Mouse (Mus musculus) ZHBTc4 (cell line): ENCODE data around the gene Eppin.
"Not testable (repeated sequence)": the region's sequence is repeated elsewhere in the genome, so short reads cannot be mapped to it uniquely, and the experiment has no call there.

Experiments used
- DNase-seq: peaks from one replicate; pipeline ENCODE4 v3.0.0-alpha.2; 2011; ENCODE audit warnings: low read depth, low spot score

Eppin gene

DNA sequence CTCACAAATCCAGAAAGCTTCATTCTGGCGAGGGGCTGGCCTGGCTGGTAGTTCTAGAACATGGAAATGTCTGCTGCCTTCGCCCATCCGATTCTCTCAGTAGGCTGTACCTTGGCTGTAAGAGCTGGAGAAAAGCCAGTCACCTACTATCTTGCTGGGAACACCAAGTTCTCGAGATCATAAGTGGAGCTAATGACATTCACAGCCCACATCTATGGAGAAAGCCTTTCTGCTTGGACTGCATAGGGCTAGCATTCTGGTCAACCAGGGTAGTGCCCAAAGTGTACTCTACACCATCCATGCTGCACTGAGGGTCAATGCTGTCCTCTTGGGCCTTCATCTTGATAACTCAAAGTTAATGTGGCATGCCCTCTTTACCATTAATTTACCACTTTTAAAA is at the start of gene Eppin:
TSS of gene Eppin (minus strand) at position 101 of the 400 bp plus-strand sequence.
- no peak for DNase-seq

GRCm38 (mm10) chr2:164641881-164642673 is 48.7 kb upstream of the Eppin start:
- peak; percentile 59 for DNase-seq

- peak; percentile 80 for DNase-seq
Observed at GRCm38 (mm10) chr2:164641129-164641528, 47.7 kb upstream of the Eppin start.

DNA sequence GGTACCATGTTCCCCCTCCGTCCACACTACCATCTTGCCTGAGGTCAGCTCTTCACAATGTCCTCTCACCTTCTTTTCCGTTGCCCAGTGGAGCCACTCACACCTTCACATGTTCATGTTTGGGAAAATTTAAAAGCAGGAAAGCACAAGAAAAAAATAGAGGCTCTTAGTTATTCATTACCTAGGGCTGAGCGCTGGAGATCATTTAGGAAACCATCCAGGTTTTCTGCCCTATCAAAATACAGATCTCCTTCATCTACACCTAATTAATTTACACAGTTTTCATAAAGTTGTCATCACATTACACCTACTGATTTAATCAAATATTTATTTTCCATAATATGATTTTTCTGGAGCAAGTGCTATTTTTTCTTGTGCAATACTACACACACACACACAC is 45.3 kb upstream of the Eppin start, which contains the start of gene Wfdc16:
TSS of gene Wfdc16 (minus strand) at position 101 of the 400 bp plus-strand sequence.
- no peak for DNase-seq

GRCm38 (mm10) chr2:164635266-164635665 is 41.9 kb upstream of the Eppin start:
- peak; percentile 70 for DNase-seq

GRCm38 (mm10) chr2:164621775-164622174 is 28.4 kb upstream of the Eppin start:
- no peak for DNase-seq

GRCm38 (mm10) chr2:164619050-164619449 is 25.7 kb upstream of the Eppin start:
- DNase-seq = no peak

DNA sequence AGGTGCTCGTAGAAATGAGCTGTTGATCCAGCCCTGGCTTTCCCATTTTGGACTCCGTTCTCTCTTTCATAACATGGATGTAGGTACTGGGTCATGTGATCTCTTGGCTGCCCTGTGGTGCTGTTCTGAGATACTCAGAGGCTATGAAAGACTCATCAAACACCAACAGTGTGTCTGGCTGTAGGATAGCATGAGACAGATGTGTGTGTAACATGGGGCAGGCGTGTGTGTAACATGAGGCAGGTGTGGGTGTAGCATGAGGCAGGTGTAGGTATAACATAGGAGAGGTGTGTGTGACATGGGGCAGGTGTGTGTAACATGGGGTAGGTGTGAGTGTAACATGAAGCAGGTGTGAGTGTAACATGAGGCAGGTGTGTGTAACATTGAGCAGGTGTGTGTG is 22.0 kb upstream of the Eppin start:
- no peak for DNase-seq

- DNase-seq = not testable (repeated sequence)
Observed at GRCm38 (mm10) chr2:164613471-164613870, 20.1 kb upstream of the Eppin start, which contains the start of the genes Wfdc6b and Wfdc8. Wfdc6b (plus strand) TSS chr2:164613522. Wfdc8 (minus strand) TSS chr2:164613626.

DNA sequence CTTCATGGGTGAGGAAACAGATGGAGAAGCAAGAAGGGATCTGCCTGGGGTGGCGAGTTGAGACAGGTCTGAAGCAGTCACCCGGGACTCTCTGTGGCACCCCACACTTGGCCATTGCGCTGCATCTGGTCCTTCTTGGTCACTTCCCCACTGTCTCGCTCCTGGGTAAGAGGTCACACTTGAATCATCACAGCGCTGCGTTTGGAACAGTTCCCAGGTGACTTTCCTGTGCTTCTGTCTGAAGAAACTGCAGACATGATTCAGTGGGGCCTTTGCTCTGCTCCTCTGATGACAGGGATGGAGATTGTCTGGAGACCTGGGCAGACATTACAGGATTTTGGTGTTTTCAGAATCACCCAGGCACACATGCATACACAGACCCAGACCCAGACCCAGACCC is 15.4 kb upstream of the Eppin start:
- no peak for DNase-seq

GRCm38 (mm10) chr2:164604411-164604810 is 11.0 kb upstream of the Eppin start:
- DNase-seq = no peak

GRCm38 (mm10) chr2:164603482-164603881 is 10.1 kb upstream of the Eppin start:
- DNase-seq = peak; percentile 75

DNA sequence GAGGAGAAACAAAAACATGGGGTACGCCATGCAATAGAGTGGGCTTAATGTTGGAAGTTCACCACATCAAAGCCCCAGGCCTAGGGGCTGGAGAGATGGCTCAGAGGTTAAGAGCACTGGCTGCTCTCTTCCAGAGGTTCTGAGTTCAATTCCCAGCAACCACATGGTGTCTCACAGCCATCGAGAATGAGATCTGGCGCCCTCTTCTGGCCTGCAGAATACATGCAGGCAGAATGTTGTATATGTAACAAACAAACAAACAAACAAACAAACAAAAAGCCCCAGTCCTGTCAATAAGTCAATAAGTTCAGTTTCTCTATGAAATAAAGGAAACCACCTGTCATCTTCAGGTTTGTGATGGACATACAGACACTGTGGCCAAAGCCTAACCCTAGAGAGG is 6.8 kb upstream of the Eppin start:
- no peak for DNase-seq

- peak; percentile 71 for DNase-seq
Observed at GRCm38 (mm10) chr2:164592014-164592413, 1.4 kb downstream of the Eppin start.

DNA sequence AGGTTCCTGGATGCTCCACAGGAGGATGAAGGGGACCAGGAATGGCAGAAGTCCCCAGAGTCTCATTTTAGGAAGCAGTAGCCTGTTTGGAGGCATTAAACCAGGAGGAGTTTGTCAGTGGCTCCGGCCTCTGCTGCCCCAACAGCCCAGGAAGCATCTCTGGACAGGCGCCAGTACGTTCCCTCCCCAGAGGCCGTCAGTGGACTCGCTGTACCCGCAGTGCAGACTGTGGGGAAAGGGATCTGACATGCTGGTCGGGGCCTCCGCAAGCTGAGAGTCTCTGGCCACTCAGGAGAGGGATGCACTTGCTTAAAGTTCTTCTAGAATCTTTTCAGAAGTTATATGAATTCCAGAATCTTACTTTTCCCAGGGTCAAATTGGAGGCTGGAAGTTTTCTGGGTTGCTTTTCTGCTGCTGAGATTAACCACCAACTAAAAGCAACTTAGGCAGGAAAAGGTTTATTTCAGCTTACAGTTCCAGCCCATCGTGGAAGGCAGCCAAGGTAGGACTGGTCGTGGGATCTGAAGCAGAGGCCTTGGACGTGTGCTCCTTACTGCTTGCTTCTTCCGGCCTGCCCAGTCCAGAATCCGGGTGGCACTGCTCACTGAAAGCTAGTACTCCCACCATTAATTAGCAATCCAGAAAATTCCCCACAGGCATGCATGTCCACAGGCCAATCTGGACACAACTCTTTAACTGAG is 8.2 kb downstream of the Eppin start, which contains the start of gene Wfdc6a:
TSS of gene Wfdc6a (minus strand) at position 423 of the 701 bp plus-strand sequence.
- DNase-seq = not testable (repeated sequence)

GRCm38 (mm10) chr2:164573359-164573758 is 20.0 kb downstream of the Eppin start, which contains the start of gene Spint3:
Spint3 (minus strand) TSS chr2:164573459.
- DNase-seq = not testable (repeated sequence)

- DNase-seq = no peak
Observed at GRCm38 (mm10) chr2:164567460-164567859, 25.9 kb downstream of the Eppin start.

- peak; percentile 37 for DNase-seq
Observed at GRCm38 (mm10) chr2:164566997-164567396, 26.4 kb downstream of the Eppin start.

- DNase-seq = no peak
Observed at GRCm38 (mm10) chr2:164564346-164564745, 29.0 kb downstream of the Eppin start.

DNA sequence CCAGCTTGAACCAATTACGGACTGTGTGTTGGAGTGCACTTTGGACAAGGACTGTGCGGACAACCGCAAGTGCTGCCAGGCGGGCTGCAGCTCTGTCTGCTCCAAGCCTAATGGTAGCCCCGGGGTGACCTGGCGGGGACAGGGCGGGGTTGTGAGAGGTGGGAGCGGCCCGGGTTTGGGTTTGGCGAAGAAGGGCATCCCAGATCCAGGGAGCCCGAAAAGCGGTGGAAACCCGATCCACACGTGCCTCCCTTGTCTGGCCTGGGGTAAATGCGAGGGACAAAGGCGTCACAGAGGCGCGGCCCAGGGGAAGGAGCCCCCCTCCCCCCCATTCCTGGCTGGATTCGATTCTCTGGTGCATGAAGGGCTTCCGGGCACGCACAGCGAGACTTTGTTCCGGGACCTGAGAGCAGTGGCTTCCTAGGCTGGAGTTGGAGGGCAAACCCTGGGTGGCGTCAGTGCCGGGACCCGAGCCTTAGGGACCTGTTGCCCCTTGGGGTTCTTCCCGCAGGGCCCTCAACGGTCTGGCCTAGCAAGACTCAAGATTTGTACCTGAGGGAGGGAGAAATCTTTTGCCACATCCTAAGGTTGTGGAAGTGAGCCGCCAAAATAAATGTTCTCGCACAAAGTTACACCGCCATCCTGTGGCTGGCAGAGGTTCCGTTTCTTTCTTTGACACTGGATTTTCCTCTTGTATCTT is 29.9 kb downstream of the Eppin start:
- DNase-seq = peak; percentile 72

DNA sequence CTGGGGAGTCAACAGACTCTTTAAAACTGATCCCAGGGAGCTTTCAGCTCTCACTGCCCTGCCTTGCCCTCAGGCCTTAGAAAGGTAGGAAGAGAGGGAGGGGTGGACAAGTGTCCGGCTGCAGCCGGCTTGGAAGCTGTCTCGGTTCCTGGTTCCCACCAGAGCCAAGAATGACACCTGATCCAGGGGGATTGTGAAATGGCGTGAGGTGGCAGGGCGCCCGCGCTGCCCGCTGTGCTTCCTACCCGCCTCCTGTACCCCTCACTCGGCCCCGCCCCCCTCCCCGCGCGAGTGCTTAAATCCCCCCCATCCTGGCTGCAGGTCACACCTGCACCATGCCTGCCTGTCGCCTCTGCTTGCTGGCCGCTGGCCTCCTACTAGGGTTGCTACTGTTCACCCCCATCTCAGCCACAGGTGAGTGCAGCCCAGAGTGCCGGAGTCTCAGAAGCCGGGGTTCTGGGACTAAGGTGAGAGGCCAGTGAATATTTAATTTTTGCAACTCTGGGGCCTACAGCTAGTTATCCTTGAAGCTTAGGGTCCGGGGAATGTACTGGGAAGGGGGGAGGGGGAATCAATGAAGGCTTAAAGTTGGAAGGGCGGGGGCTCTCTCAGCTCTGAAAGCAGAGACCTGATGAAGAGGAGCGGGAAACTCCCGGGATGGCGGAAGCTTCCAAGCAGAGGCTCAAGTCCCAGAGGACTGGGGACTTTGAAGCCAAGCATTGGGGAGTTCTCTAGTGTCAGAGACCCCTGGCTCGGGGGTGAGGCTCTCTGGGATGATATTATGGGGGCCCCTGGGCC is 30.8 kb downstream of the Eppin start, which contains the start of gene Wfdc2:
TSS of gene Wfdc2 (plus strand) at position 23 of the 798 bp plus-strand sequence.
- DNase-seq = peak; percentile 91
